Comparison of ENCODE assay signal across 25 mouse cellular contexts in the genomic region with DNA sequence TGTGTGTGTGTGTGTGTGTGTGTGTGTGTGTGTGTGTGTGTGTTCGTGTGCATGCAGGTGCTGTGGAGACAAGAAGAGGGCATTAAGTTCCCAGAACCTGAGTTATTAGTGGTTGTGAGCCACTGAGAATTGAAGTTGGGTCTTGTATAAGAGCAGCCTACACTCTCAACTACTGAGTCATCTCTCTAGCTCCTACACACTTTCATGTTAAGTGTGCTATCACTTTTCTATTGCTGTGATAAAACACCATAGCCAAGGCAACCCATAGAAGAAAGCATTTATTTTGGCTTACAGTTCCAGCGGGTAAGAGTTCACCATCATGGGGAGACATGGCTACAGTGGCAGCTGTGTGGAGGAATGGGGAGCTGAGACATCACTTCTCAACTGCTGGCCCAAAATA.
"Had no signal": no experiment of that assay in that cellular context is flagged by ENCODE, and none has a peak within 500 bp of the region (broad histone marks: within the 10 kb centered on the region; RNA-seq: fewer than 3 reads in every experiment).

No protein-coding gene starts in this region.

- H3K4me1 ChIP-seq: hindbrain, embryonic 13.5 days had no signal

- H3K27ac ChIP-seq: heart, adult 2 months; heart, embryonic 13.5 days; heart, embryonic 15.5 days; hindbrain, embryonic 13.5 days; hindbrain, embryonic 15.5 days; hindbrain, postnatal 0 days; kidney, embryonic 15.5 days; kidney, postnatal 0 days; limb, embryonic 13.5 days; limb, embryonic 15.5 days; liver, embryonic 12.5 days had no signal

- H3K4me3 ChIP-seq: heart, adult 2 months; heart, embryonic 13.5 days; heart, embryonic 15.5 days; hindbrain, embryonic 13.5 days; hindbrain, embryonic 15.5 days; kidney, embryonic 15.5 days; limb, embryonic 13.5 days; limb, embryonic 15.5 days; liver, embryonic 12.5 days had no signal

- DNase-seq: gastrocnemius, postnatal 14 days; gastrocnemius, postnatal 36 days; heart, adult 11 months; heart, adult 2 months; heart, postnatal 14 days; heart, postnatal 36 days; kidney, adult 11 months; kidney, adult 2 months; kidney, adult 9 months; kidney, postnatal 14 days; kidney, postnatal 36 days; layer of hippocampus, adult 9-11 months; layer of hippocampus, postnatal 36 days; left cerebral cortex, postnatal 4 days had no signal

- ATAC-seq: hindbrain, postnatal 0 days; intestine, embryonic 16.5 days; liver, embryonic 12.5 days had no signal
